Mouse (Mus musculus): ENCODE measurements around the gene Trim17. TPM values are rescaled to one million over a fixed set of nuclear protein-coding genes. Genes with fewer than 3 reads are reported as not detected.

The Trim17 gene
- polyA plus RNA-seq (2014; fragmentation: Illumina TruSeq; extraction: RNeasy Lipid Tissue Mini Kit (QIAGEN cat#74804); ENCODE audit: insufficient read depth, low read depth, low replicate concordance) = 0.25 TPM

DNA sequence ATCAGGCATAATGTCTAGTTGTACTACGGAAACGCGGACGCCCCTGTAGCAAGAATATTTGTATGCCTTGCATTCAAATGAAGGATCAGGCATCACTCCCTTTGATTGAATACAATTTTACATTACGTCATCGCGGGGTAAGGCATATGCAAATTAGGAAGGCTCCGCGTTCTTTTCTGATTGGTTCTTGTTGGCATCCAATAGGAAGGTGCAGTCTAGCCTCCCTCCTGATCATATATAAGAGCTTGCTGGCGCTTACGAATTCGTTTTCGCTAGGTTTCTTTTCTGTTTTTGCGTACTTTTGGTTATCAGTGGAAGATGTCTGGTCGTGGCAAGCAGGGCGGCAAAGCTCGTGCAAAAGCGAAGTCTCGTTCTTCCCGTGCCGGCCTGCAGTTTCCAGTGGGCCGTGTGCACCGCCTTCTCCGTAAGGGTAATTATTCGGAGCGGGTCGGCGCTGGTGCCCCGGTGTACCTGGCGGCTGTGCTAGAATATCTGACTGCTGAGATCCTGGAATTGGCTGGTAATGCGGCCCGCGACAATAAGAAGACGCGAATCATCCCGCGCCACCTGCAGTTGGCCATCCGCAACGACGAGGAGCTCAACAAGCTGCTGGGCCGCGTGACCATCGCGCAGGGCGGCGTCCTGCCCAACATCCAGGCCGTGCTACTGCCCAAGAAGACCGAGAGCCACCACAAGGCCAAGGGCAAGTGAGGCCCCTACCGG lies at the start of gene Trim17, which contains the start of gene Hist3h2a:
Gene Trim17 (plus strand): TSS at position 266 of the 723 bp plus-strand sequence.
Gene Hist3h2a (plus strand): TSS at position 266 of the 723 bp plus-strand sequence.

DNA sequence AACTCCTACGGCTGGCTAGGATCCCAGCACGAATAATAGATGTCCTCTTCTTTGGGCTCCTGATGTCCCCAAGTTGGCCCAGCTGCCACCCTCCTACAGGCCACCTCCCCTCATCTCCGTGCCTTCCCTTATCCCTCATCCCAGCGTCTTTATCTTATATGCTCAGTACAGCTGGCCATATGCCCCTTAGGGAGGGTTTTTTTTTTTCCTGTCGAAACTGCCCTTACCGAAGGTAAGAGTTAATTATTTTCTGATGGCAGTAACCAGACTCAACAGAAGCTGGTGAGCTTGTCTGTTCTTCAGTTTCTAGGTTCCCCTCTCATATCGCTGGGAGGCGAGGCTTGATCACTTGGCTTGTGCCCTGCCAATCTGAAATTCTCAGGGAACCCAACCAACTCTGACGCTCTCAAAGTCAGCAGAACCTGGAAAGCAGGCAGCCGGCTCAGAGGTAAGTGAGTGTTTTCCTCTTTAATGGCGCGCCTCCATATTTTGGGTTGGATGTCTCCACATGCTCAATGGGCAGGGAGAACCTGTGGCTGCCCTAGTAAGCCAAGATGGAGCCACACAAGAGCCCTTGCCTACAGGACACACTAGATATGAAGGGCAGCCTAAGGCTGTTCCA lies 36.6 kb upstream of the Trim17 start, which contains the start of gene Btnl10:
Gene Btnl10 (plus strand): TSS at position 164 of the 622 bp plus-strand sequence.

DNA sequence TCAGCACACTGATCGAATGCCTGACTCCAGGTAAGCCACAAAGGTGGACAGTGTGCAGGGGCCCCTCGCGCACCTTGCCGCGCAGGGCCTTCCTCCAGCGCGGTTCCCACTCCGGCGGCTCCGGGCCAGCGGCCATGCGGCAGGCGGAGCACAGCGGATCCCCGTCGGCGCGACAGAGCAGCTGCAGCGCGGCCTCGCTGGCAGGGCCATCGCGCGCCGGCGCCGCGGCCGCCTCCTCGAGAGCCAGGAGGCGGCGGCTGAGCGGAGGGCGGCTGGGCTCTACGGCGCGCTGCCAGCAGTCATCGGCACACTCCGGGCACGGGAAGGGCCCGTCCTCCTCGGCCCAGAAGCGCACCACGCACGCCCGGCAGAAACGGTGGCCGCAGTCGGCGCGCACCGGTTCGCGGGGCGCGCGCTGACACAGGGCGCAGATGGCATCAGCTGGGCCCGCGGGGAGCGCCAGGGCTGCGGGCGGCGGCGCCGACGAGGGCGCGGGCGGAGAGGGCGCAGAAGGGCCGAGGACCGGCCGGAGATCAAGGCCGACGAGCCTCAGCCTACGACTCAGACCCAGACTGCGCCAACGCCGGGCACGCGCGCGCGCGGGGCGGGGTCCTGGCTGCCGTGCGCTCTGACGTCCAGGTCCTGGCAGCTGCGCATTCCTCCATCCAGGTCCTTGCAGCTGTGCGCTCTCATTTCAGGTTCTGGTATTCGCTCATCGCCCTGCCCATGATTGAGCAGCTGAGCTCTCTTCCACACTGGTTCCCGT lies 16.0 kb upstream of the Trim17 start, which contains the start of gene Rnf187:
Gene Rnf187 (minus strand): TSS at position 595 of the 766 bp plus-strand sequence.

DNA sequence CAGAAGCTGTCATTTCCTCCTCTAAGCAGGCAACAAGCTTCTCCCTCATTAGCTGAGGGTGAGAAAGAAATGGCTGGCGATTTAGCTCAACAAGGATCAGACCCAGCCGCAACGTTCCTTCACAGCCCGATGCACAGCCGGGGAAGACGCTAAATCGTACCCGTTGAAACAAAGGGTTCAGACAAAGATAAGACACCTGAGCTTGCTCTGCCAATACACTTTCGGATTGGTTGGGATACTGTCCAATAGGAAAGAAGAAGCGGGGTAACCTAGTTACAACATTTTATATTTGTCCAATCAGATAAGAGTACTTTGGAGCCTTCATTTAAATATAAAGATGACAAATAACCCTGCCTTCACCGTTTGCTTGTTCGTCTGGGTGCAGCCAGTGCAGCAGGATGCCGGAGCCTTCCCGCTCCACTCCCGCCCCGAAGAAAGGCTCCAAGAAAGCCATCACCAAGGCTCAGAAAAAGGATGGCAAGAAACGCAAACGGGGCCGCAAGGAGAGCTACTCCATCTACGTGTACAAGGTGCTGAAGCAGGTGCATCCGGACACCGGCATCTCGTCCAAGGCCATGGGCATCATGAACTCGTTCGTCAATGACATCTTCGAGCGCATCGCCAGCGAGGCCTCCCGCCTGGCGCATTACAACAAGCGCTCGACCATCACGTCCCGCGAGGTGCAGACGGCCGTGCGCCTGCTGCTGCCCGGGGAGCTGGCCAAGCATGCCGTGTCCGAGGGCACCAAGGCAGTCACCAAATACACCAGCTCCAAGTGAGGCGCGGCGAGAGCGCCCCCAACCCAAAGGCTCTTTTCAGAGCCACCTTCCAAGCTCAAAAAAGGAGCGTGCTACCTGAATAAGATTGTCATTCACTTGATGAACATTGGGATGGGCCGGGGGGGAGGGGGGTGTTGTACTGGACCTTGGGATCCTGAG lies 5.7 kb upstream of the Trim17 start, which contains the start of gene Hist3h2ba:
Gene Hist3h2ba (plus strand): TSS at position 379 of the 938 bp plus-strand sequence.

DNA sequence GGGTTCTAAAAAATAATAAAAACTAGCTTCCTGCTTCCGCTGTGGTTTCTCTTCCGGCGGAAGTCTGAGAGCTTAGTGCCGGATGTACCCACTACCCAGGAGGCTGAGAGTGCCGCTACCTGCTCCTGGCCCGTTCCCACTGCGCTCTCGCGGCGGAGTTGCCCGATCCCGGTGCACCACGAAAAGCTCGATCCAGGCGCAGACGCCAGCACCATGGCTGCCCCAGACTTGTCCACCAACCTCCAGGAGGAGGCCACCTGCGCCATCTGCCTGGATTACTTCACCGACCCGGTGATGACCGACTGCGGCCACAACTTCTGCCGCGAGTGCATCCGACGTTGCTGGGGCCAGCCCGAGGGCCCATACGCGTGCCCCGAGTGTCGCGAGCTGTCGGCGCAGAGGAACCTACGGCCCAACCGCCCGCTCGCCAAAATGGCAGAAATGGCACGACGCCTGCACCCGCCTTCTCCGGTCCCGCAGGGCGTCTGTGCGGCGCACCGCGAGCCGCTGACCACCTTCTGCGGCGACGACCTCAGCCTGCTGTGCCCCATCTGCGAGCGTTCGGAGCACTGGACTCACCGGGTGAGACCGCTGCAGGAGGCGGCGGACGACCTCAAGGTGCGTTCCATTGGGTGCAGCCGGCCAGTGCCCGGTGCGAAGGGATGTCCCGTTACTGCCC lies 23.7 kb downstream of the Trim17 start, which contains the start of gene Trim11:
Gene Trim11 (plus strand): TSS at position 67 of the 679 bp plus-strand sequence.

Other genes with a start within 250 kb of the Trim17 start
- not detected for gene Olfr318, start 230.7 kb upstream of the Trim17 start, polyA plus RNA-seq (2014; fragmentation: Illumina TruSeq; extraction: RNeasy Lipid Tissue Mini Kit (QIAGEN cat#74804); ENCODE audit: insufficient read depth, low read depth, low replicate concordance)
- not detected for gene Olfr317, start 215.5 kb upstream of the Trim17 start, polyA plus RNA-seq (2014; fragmentation: Illumina TruSeq; extraction: RNeasy Lipid Tissue Mini Kit (QIAGEN cat#74804); ENCODE audit: insufficient read depth, low read depth, low replicate concordance)
- not detected for gene Olfr316, start 202.0 kb upstream of the Trim17 start, polyA plus RNA-seq (2014; fragmentation: Illumina TruSeq; extraction: RNeasy Lipid Tissue Mini Kit (QIAGEN cat#74804); ENCODE audit: insufficient read depth, low read depth, low replicate concordance)
- gene Olfr315, start 181.5 kb upstream of the Trim17 start, polyA plus RNA-seq (2014; fragmentation: Illumina TruSeq; extraction: RNeasy Lipid Tissue Mini Kit (QIAGEN cat#74804); ENCODE audit: insufficient read depth, low read depth, low replicate concordance) = not detected
- gene Olfr314, start 171.7 kb upstream of the Trim17 start, polyA plus RNA-seq (2014; fragmentation: Illumina TruSeq; extraction: RNeasy Lipid Tissue Mini Kit (QIAGEN cat#74804); ENCODE audit: insufficient read depth, low read depth, low replicate concordance) = not detected
- 84.0 TPM for gene Fam183b, start 152.7 kb upstream of the Trim17 start, polyA plus RNA-seq (2014; fragmentation: Illumina TruSeq; extraction: RNeasy Lipid Tissue Mini Kit (QIAGEN cat#74804); ENCODE audit: insufficient read depth, low read depth, low replicate concordance)
- not detected for gene Olfr313, start 139.7 kb upstream of the Trim17 start, polyA plus RNA-seq (2014; fragmentation: Illumina TruSeq; extraction: RNeasy Lipid Tissue Mini Kit (QIAGEN cat#74804); ENCODE audit: insufficient read depth, low read depth, low replicate concordance)
- gene Olfr312, start 125.4 kb upstream of the Trim17 start, polyA plus RNA-seq (2014; fragmentation: Illumina TruSeq; extraction: RNeasy Lipid Tissue Mini Kit (QIAGEN cat#74804); ENCODE audit: insufficient read depth, low read depth, low replicate concordance) = not detected
- gene Olfr311, start 115.4 kb upstream of the Trim17 start, polyA plus RNA-seq (2014; fragmentation: Illumina TruSeq; extraction: RNeasy Lipid Tissue Mini Kit (QIAGEN cat#74804); ENCODE audit: insufficient read depth, low read depth, low replicate concordance) = not detected
- 3.1 TPM for gene Gm12258, start 107.5 kb upstream of the Trim17 start, polyA plus RNA-seq (2014; fragmentation: Illumina TruSeq; extraction: RNeasy Lipid Tissue Mini Kit (QIAGEN cat#74804); ENCODE audit: insufficient read depth, low read depth, low replicate concordance)
- 1.4 TPM for gene 2810021J22Rik, start 87.5 kb upstream of the Trim17 start, polyA plus RNA-seq (2014; fragmentation: Illumina TruSeq; extraction: RNeasy Lipid Tissue Mini Kit (QIAGEN cat#74804); ENCODE audit: insufficient read depth, low read depth, low replicate concordance)
- 2.5 TPM for gene Zfp39, start 50.5 kb upstream of the Trim17 start, polyA plus RNA-seq (2014; fragmentation: Illumina TruSeq; extraction: RNeasy Lipid Tissue Mini Kit (QIAGEN cat#74804); ENCODE audit: insufficient read depth, low read depth, low replicate concordance)
- gene Btnl10, start 36.8 kb upstream of the Trim17 start, polyA plus RNA-seq (2014; fragmentation: Illumina TruSeq; extraction: RNeasy Lipid Tissue Mini Kit (QIAGEN cat#74804); ENCODE audit: insufficient read depth, low read depth, low replicate concordance) = not detected
- gene Rnf187, start 15.8 kb upstream of the Trim17 start, polyA plus RNA-seq (2014; fragmentation: Illumina TruSeq; extraction: RNeasy Lipid Tissue Mini Kit (QIAGEN cat#74804); ENCODE audit: insufficient read depth, low read depth, low replicate concordance) = 90.0 TPM
- 3.0 TPM for gene Hist3h2ba, start 5.8 kb upstream of the Trim17 start, polyA plus RNA-seq (2014; fragmentation: Illumina TruSeq; extraction: RNeasy Lipid Tissue Mini Kit (QIAGEN cat#74804); ENCODE audit: insufficient read depth, low read depth, low replicate concordance)
- 17.1 TPM for gene Hist3h2a, start within 50 bp of the Trim17 start, polyA plus RNA-seq (2014; fragmentation: Illumina TruSeq; extraction: RNeasy Lipid Tissue Mini Kit (QIAGEN cat#74804); ENCODE audit: insufficient read depth, low read depth, low replicate concordance)
- gene Trim11, start 23.4 kb downstream of the Trim17 start, polyA plus RNA-seq (2014; fragmentation: Illumina TruSeq; extraction: RNeasy Lipid Tissue Mini Kit (QIAGEN cat#74804); ENCODE audit: insufficient read depth, low read depth, low replicate concordance) = 15.2 TPM
- 2.4 TPM for gene Obscn, start 181.7 kb downstream of the Trim17 start, polyA plus RNA-seq (2014; fragmentation: Illumina TruSeq; extraction: RNeasy Lipid Tissue Mini Kit (QIAGEN cat#74804); ENCODE audit: insufficient read depth, low read depth, low replicate concordance)
- gene Iba57, start 209.1 kb downstream of the Trim17 start, polyA plus RNA-seq (2014; fragmentation: Illumina TruSeq; extraction: RNeasy Lipid Tissue Mini Kit (QIAGEN cat#74804); ENCODE audit: insufficient read depth, low read depth, low replicate concordance) = 3.3 TPM
- gene Gjc2, start 228.5 kb downstream of the Trim17 start, polyA plus RNA-seq (2014; fragmentation: Illumina TruSeq; extraction: RNeasy Lipid Tissue Mini Kit (QIAGEN cat#74804); ENCODE audit: insufficient read depth, low read depth, low replicate concordance) = 1.6 TPM
- gene Guk1, start 237.5 kb downstream of the Trim17 start, polyA plus RNA-seq (2014; fragmentation: Illumina TruSeq; extraction: RNeasy Lipid Tissue Mini Kit (QIAGEN cat#74804); ENCODE audit: insufficient read depth, low read depth, low replicate concordance) = 119 TPM
- gene Mrpl55, start 247.8 kb downstream of the Trim17 start, polyA plus RNA-seq (2014; fragmentation: Illumina TruSeq; extraction: RNeasy Lipid Tissue Mini Kit (QIAGEN cat#74804); ENCODE audit: insufficient read depth, low read depth, low replicate concordance) = 39.6 TPM

Measured in lung, adult 10 weeks (tissue).